Mouse (Mus musculus) liver, adult 2 months (tissue): Measurements from ENCODE around the gene 4930404N11Rik.

Source experiments
- CTCF ChIP-seq: fragments of 200-500 bp; IDR thresholded peaks from 2 replicates; pipeline ENCODE4 v1.5.1; 2011; ENCODE audit warnings: low read depth, low read length, control low read depth
- POLR2A ChIP-seq: fragments of 200-500 bp; IDR thresholded peaks from 2 replicates; pipeline ENCODE4 v1.6.1; 2011; ENCODE audit warnings: low read length, control low read depth; ENCODE audit not compliant: insufficient read depth; ENCODE audit errors: extremely low read depth

- no peak for TF ChIP-seq CTCF
- TF ChIP-seq POLR2A, result no peak
These were observed 26.7 kb upstream of the 4930404N11Rik start for GRCm38 (mm10) chr10:81392270-81392669.
